In genomic region chr1:152398708-152399107, GRCm38 (mm10) we compare ENCODE assay signal across 16 mouse cellular contexts. TPM values are rescaled to one million over a fixed set of nuclear protein-coding genes. Genes with fewer than 3 reads are reported as not detected.
"Had no signal": no experiment of that assay in that cellular context is flagged by ENCODE, and none has a peak within 500 bp of the region (broad histone marks: within the 10 kb centered on the region; RNA-seq: fewer than 3 reads in every experiment).

No protein-coding gene starts in this region.

- H3K4me3 ChIP-seq: left cerebral cortex, adult 2 months had no signal

- DNase-seq: kidney, adult 18-20 months; kidney, adult 9 months; kidney, postnatal 14 days; kidney, postnatal 4 days; layer of hippocampus, postnatal 36 days; lung, adult 18-20 months; lung, postnatal 14 days; lung, postnatal 4 days; midbrain, embryonic 14.5 days; right cerebral cortex, postnatal 4 days; thymus, postnatal 25 days had no signal

- ATAC-seq: inflammation-experienced regulatory T-cells, adult 6 months; intestine, embryonic 16.5 days had no signal

- H3K27ac ChIP-seq: left cerebral cortex, adult 2 months had no signal

RNA-seq across cellular contexts. Expression of gene Colgalt2, which starts 0.9 kb away (rescaled TPM):
- total RNA-seq: megakaryocyte progenitor cell, adult 5-6 weeks; megakaryocyte-erythroid progenitor cell, adult 5-6 weeks had no signal
- polyA plus RNA-seq: inflammation-experienced regulatory T-cells, adult 6 months had no signal
